Mouse (Mus musculus): ENCODE data around the gene Gm572.

DNA sequence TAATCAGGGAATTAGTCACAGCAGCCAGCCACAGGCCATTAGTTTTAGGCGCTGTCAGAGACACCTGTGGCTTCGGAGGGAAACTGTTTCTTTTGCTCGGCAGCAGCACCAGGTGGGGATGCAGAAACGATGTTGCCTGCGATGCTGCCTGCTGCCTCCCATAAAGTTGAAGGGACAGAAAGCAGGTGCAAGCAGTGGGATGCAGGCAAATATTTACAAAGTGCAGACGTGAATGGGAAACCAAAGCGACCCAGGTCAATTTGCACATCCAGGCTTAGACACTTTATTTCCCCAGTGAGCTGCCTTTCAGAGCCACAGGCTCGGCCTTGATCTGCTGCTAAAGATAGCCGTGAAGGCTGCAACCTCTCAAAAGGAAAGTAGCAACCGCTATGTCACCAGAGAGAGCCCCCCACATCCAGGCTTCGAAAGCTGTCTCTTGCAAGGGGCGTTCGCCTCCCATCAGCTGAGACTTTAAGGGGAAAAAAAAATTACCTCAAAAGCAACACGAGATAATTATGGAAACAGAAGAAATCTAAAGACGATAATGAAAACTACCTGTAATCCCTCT lies 13.7 kb downstream of the Gm572 start:
- TF ChIP-seq TAL1 (IDR thresholded peaks at IDR 0.05; ENCODE audit: low read length) = no peak
- TF ChIP-seq GATA1 (IDR thresholded peaks at IDR 0.05; ENCODE audit: low read length) = no peak

Data from erythroblast, embryonic 14.5 days (primary cell).